Mouse (Mus musculus) G1E (cell line): ENCODE measurements around the gene B230217C12Rik.

Experiments
- CTCF ChIP-seq: IDR thresholded peaks from 2 replicates; pipeline ENCODE4 v1.5.1; 2012; ENCODE audit warnings: low read depth, low read length, inconsistent platforms, mixed read lengths
- GATA1 ChIP-seq: IDR thresholded peaks from 2 replicates; pipeline ENCODE4 v1.6.1; 2012; ENCODE audit warnings: borderline replicate concordance, low read length, inconsistent platforms, mixed read lengths
- TAL1 ChIP-seq: conservative IDR thresholded peaks from 2 replicates; pipeline ENCODE4 v1.6.1; 2012; ENCODE audit warnings: low read depth, low read length, inconsistent platforms, mixed read lengths

GRCm38 (mm10) chr11:97884601-97885185, 44.1 kb downstream of the B230217C12Rik start:
- TF ChIP-seq CTCF, result no peak
- TF ChIP-seq GATA1, result no peak
- no peak for TF ChIP-seq TAL1
